Mouse (Mus musculus) embryo, embryonic 11 days (tissue): ENCODE measurements around the gene Tmem185b.

Experiments used
- DNase-seq: peaks from one replicate; pipeline ENCODE4 v3.0.0-alpha.2; 2015

The Tmem185b gene

GRCm38 (mm10) chr1:119541570-119541969 is 15.6 kb downstream of the Tmem185b start:
- DNase-seq: no peak

- DNase-seq: no peak
Measured at GRCm38 (mm10) chr1:119543316-119543715, 17.4 kb downstream of the Tmem185b start.

GRCm38 (mm10) chr1:119544611-119545155 is 18.7 kb downstream of the Tmem185b start:
- no peak for DNase-seq

GRCm38 (mm10) chr1:119545164-119545563 is 19.2 kb downstream of the Tmem185b start:
- DNase-seq: no peak

- DNase-seq: no peak
Measured at GRCm38 (mm10) chr1:119545671-119546070, 19.7 kb downstream of the Tmem185b start.

GRCm38 (mm10) chr1:119546490-119546889 is 20.5 kb downstream of the Tmem185b start:
- no peak for DNase-seq

- peak; percentile 85 for DNase-seq
Measured at GRCm38 (mm10) chr1:119548668-119549326, 22.8 kb downstream of the Tmem185b start.

GRCm38 (mm10) chr1:119549327-119549689 is 23.3 kb downstream of the Tmem185b start:
- DNase-seq: no peak

GRCm38 (mm10) chr1:119550064-119550463 is 24.1 kb downstream of the Tmem185b start:
- no peak for DNase-seq

- DNase-seq: no peak
Measured at GRCm38 (mm10) chr1:119551651-119552050, 25.7 kb downstream of the Tmem185b start.

- DNase-seq: no peak
Measured at GRCm38 (mm10) chr1:119555651-119556050, 29.7 kb downstream of the Tmem185b start.

GRCm38 (mm10) chr1:119557641-119558395 is 31.9 kb downstream of the Tmem185b start:
- DNase-seq: no peak

- no peak for DNase-seq
Measured at GRCm38 (mm10) chr1:119565531-119565930, 39.6 kb downstream of the Tmem185b start.

- DNase-seq: no peak
Measured at GRCm38 (mm10) chr1:119570134-119570533, 44.2 kb downstream of the Tmem185b start.
